Mouse (Mus musculus) frontal cortex, postnatal 25 days (tissue): ENCODE data around the gene Wapl.

Experiments
- DNase-seq, 2 experiments: peaks; one replicate each; pipeline ENCODE4 v3.0.0; 2022; ENCODE audit warnings: low spot score in 2 of 2

Wapl gene

GRCm38 (mm10) chr14:34673395-34674228 lies at the start of gene Wapl:
Wapl (plus strand) TSS chr14:34673928.
- DNase-seq: peak; percentile 94 to 95

- DNase-seq: no peak
Measured at GRCm38 (mm10) chr14:34626824-34627223, 46.9 kb upstream of the Wapl start.

DNA sequence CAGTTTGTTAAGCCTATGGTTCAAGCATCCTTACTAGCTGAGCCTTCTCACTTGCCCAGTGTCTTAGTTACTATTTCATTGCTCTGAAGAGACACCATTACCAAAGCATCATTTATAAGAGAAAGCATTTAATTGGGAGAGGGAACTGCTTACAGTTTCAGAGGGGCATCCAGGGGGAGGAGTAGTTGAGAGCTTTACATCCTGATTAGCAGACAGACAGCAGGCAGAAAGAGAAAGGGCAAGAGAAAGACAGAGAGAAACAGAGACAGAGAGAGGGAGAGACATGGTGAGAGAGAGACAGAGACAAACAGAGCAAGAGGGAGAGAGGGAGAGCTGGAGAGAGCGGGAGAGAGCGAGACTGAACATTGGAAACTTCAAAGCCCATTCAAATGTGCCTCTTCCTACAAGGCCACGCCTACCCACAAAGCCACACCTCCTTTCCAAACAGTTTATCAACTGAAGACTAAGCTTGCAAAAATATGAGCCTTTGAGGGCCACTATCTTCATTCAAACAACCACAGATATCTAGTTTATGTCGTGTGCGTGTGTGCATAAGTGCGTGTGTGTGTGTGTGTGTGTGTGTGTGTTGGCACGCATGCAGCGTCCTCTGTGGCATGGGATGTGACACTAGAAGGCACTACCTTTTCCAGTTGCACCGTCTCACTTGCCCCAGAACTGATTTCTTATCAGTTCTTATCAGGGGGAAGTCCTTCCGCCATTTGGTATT lies 40.8 kb upstream of the Wapl start:
- no peak for DNase-seq

GRCm38 (mm10) chr14:34635192-34635591 lies 38.5 kb upstream of the Wapl start:
- DNase-seq: no peak

- DNase-seq: no peak
Measured at GRCm38 (mm10) chr14:34635721-34636120, 38.0 kb upstream of the Wapl start.

- DNase-seq: no peak
Measured at GRCm38 (mm10) chr14:34644140-34644539, 29.6 kb upstream of the Wapl start.

DNA sequence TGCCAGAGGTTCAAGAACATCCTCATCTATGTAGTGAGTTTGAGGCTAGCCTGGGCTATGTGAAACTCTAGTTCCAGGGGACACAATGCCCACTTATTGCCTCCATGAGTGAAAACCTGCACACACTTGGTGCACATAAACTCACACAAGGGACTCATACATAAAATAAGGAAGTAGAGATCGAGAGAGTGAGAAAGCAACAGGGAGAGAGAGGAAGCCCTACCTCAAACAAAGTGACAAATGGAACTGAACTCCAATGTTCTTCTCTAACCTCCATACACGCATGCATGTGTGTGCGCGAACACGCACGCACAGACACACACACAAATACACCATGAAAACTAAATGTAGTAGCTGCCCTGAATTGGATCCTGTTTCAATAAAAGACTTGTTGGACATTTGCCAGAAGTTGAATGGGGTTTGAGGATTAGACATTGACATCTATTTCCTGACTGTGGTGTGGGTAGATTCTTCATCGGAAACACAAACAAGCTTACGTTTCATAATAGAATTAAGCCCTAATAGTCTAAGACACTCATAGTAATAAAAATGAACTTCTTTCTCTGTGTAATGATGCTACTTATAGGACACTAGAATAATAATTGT lies 25.8 kb upstream of the Wapl start:
- no peak for DNase-seq

GRCm38 (mm10) chr14:34657131-34657530 lies 16.6 kb upstream of the Wapl start:
- DNase-seq: no peak

GRCm38 (mm10) chr14:34660351-34660787 lies 13.4 kb upstream of the Wapl start:
- DNase-seq: no peak

- no peak for DNase-seq
Measured at GRCm38 (mm10) chr14:34660788-34661591, 12.7 kb upstream of the Wapl start.

DNA sequence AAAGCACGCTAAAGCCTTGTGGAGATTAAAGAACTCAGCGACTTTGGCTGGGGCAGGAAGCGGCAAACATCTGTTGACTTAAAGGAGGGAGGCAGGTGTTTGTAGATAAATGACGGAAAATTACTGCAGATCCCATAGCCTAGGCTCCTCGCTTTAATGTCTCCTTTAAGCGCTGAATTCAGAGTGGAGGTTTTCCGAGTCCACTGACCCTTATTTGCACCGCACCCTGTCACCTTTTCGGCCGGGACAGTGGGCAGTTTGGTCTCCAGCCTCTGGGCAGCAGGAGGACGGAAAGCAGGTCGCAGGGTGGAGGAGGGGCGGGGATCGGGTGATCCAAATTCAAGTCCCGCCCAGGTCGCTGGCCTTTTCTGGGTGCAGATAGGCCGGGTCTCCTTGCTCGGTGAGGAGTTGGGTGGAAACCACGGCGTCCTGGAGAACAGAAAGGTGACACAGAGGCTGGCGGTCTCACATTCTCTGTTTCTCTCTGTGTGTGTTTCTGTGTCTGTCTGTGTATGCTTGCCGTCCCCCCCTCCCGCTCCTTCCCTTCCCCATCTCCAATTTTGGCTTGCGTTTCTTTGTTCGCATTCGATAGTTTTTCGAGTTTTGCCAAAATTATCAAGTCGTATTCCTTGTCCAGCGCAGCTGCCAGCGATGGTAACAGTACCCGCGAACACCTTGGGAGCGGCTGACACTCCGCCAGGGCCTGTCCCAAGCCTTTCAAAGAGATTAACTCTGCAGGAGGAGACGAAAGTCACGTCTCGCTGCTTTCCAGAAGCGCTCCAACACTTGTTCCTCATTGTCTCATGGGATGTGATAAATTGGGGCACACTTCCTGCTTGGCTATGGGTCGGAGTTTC lies 11.9 kb upstream of the Wapl start:
- no peak for DNase-seq

GRCm38 (mm10) chr14:34662478-34662826 lies 11.3 kb upstream of the Wapl start:
- DNase-seq: no peak

DNA sequence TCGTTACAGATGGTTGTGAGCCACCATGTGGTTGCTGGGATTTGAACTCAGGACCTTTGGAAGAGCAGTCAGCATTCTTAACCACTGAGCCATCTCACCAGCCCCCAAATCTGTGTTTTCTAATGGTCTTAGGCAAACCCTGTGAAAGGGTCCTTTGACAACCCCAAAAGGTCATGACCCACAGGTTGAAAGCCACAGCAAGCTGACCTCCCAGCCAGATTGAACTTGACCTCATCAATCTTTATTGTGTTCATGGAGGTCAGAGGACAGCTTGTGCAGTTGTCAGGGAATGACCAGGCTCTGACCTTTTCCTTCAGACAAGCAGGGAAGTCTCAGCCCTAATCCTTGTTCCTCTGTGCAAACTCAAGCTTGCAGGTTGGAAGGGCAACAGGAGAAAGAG lies 10.3 kb upstream of the Wapl start:
- no peak for DNase-seq

GRCm38 (mm10) chr14:34669082-34669481 lies 4.6 kb upstream of the Wapl start:
- no peak for DNase-seq

DNA sequence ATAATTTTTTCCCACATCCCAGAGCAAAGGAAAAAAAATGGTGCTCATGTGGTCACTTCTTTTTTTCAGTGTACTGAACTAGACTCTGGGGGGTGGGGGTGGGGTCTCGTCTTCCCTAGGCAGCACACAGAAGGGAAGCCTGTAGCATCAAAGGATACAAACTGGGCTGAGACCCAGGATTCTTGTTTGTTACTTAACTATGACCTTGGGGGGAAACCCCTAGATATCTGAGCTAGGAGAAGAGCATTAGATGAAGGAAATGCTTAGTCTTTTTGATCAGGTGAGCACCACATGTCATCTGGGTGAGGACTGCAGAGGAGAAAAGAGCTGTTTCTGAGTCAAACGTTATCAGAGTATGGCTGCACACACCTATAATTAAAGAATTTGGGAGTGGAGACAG lies 3.5 kb upstream of the Wapl start:
- no peak for DNase-seq

GRCm38 (mm10) chr14:34674229-34674791 lies 582 bp downstream of the Wapl start:
- no peak for DNase-seq

DNA sequence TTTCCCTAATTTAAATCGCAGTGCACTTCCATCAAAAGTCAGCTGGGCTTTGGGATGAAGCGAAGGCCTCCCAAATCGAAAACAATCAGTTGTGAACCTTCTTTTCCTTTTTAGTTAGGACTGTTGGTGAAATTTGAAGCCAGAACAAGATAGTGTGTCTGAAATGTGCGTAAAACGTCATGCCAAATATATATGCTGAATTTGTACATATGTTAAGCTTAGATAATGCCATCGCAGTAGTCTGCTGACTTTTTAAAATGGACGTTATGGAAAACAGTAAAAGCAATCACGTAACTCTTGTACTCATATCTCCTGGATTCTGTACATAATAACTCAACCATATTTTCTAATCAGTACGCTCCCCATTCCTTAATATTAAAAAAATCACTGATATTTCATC lies 1.2 kb downstream of the Wapl start:
- DNase-seq: no peak

GRCm38 (mm10) chr14:34675347-34675865 lies 1.7 kb downstream of the Wapl start:
- DNase-seq: no peak

DNA sequence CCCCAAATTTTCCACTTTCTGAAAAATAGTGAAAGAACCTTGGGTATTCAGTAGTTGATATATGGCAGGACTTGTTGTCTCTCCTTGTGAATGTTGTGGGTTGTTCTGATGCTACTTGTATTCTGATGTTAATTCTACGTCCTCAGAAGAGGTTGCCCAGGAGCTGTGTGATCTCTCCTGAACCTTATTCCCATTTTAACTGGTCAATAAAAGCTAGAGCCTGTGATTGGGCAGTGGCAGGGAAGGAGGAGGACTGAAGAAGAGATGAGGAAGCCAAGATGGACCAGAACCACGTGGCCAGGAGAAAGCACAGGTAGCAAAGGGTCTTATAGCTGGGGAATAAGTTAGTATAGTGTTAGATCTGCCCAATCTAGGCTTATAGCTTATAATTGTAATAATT lies 7.1 kb downstream of the Wapl start:
- DNase-seq: no peak

- no peak for DNase-seq
Measured at GRCm38 (mm10) chr14:34684989-34685388, 11.3 kb downstream of the Wapl start.
